Mouse (Mus musculus) 416B (cell line): ENCODE measurements around the gene Stk35.

Experiments used
- DNase-seq: peaks from one replicate; pipeline ENCODE4 v3.0.0; 2011; ENCODE audit warnings: low read depth

The Stk35 gene

GRCm38 (mm10) chr2:129836921-129837320 is 36.6 kb downstream of the Stk35 start:
- DNase-seq, result no peak

- DNase-seq, result no peak
Measured at GRCm38 (mm10) chr2:129838321-129838720, 38.0 kb downstream of the Stk35 start.

- no peak for DNase-seq
Measured at GRCm38 (mm10) chr2:129845826-129846225, 45.5 kb downstream of the Stk35 start.

- DNase-seq, result no peak
Measured at GRCm38 (mm10) chr2:129846501-129846900, 46.2 kb downstream of the Stk35 start.

GRCm38 (mm10) chr2:129849078-129849477 is 48.8 kb downstream of the Stk35 start:
- DNase-seq, result peak; percentile 17

GRCm38 (mm10) chr2:129851512-129851911 is 51.2 kb downstream of the Stk35 start:
- DNase-seq, result no peak

- DNase-seq, result no peak
Measured at GRCm38 (mm10) chr2:129863256-129863655, 62.9 kb downstream of the Stk35 start.

- peak; percentile 26 for DNase-seq
Measured at GRCm38 (mm10) chr2:129864958-129865357, 64.6 kb downstream of the Stk35 start.

GRCm38 (mm10) chr2:129869151-129869550 is 68.8 kb downstream of the Stk35 start:
- DNase-seq, result no peak

- no peak for DNase-seq
Measured at GRCm38 (mm10) chr2:129871246-129871645, 70.9 kb downstream of the Stk35 start.

GRCm38 (mm10) chr2:129872071-129872470 is 71.8 kb downstream of the Stk35 start:
- no peak for DNase-seq

- DNase-seq, result peak; percentile 73
Measured at GRCm38 (mm10) chr2:129873489-129873888, 73.2 kb downstream of the Stk35 start.

- DNase-seq, result no peak
Measured at GRCm38 (mm10) chr2:129874084-129874483, 73.8 kb downstream of the Stk35 start.

- no peak for DNase-seq
Measured at GRCm38 (mm10) chr2:129874509-129875095, 74.3 kb downstream of the Stk35 start.

- no peak for DNase-seq
Measured at GRCm38 (mm10) chr2:129876935-129877334, 76.6 kb downstream of the Stk35 start.

GRCm38 (mm10) chr2:129879817-129880216 is 79.5 kb downstream of the Stk35 start:
- DNase-seq, result peak; percentile 80

- DNase-seq, result no peak
Measured at GRCm38 (mm10) chr2:129880226-129880625, 79.9 kb downstream of the Stk35 start.

- no peak for DNase-seq
Measured at GRCm38 (mm10) chr2:129881886-129882285, 81.6 kb downstream of the Stk35 start.
